Mouse (Mus musculus): ENCODE results near the gene Creb3. TPM values are rescaled to one million over a fixed set of nuclear protein-coding genes. Genes with fewer than 3 reads are reported as not detected.

The Creb3 gene
- total and polyA plus RNA-seq, 2 experiments from 2014 or later = 50.4 to 85.2 TPM

GRCm38 (mm10) chr4:43580721-43581120 lies 18.6 kb downstream of the Creb3 start:
- 95% methylated on average over 5 of the region's 5 CpGs for WGBS
- Histone ChIP-seq H3K9me3 (ENCODE audit: low read length) (no peaks in the 10 kb centered on the region), H3K4me1 (ENCODE audit: insufficient read depth, low read length) (peaks cover 24% of the 10 kb centered on the region), H3K9ac (replicated peaks; ENCODE audit: low read length, poor library complexity, severe bottlenecking) (no peak overlapping the region), H3K4me2 (ENCODE audit: low read depth, low read length, poor library complexity, severe bottlenecking) (no peak overlapping the region), H3K27me3 (ENCODE audit: insufficient read depth, low read length) (no peaks in the 10 kb centered on the region), H3K27ac (ENCODE audit: low read depth, low read length) (no peak overlapping the region), H3K4me3 (ENCODE audit: low read depth, low read length) (no peak overlapping the region), H3K36me3 (ENCODE audit: insufficient read depth, low read length) (peaks cover 35% of the 10 kb centered on the region)
- no peak for TF ChIP-seq CTCF (IDR thresholded peaks at IDR 0.05)
- DNase-seq (ENCODE audit: low spot score) (no peak), ATAC-seq (ENCODE audit: low FRiP score) (no peak)

- H3K36me3 ChIP-seq (ENCODE audit: insufficient read depth, low read length) = peaks cover 35% of the 10 kb centered on the region
- no peaks in the 10 kb centered on the region for H3K9me3 ChIP-seq (ENCODE audit: low read length)
- no peaks in the 10 kb centered on the region for H3K27me3 ChIP-seq (ENCODE audit: insufficient read depth, low read length)
- no peak overlapping the region for H3K9ac ChIP-seq (replicated peaks; ENCODE audit: low read length, poor library complexity, severe bottlenecking)
- H3K4me3 ChIP-seq (ENCODE audit: low read depth, low read length) = no peak overlapping the region
- peaks cover 21% of the 10 kb centered on the region for H3K4me1 ChIP-seq (ENCODE audit: insufficient read depth, low read length)
- no peak for ATAC-seq (ENCODE audit: low FRiP score)
- TF ChIP-seq CTCF (IDR thresholded peaks at IDR 0.05) = no peak
- DNase-seq (ENCODE audit: low spot score) = no peak
- no peak overlapping the region for H3K4me2 ChIP-seq (ENCODE audit: low read depth, low read length, poor library complexity, severe bottlenecking)
- H3K27ac ChIP-seq (ENCODE audit: low read depth, low read length) = no peak overlapping the region
- 96% methylated on average over 12 of the region's 12 CpGs for WGBS
Observed at GRCm38 (mm10) chr4:43581381-43581780, 19.2 kb downstream of the Creb3 start.

GRCm38 (mm10) chr4:43582241-43582640 lies 20.1 kb downstream of the Creb3 start:
- 89% methylated on average over 5 of the region's 5 CpGs for WGBS
- Histone ChIP-seq H3K4me1 (ENCODE audit: insufficient read depth, low read length) (peaks cover 12% of the 10 kb centered on the region), H3K9ac (replicated peaks; ENCODE audit: low read length, poor library complexity, severe bottlenecking) (no peak overlapping the region), H3K27me3 (ENCODE audit: insufficient read depth, low read length) (no peaks in the 10 kb centered on the region), H3K36me3 (ENCODE audit: insufficient read depth, low read length) (peaks cover 35% of the 10 kb centered on the region), H3K27ac (ENCODE audit: low read depth, low read length) (no peak overlapping the region), H3K4me3 (ENCODE audit: low read depth, low read length) (no peak overlapping the region), H3K4me2 (ENCODE audit: low read depth, low read length, poor library complexity, severe bottlenecking) (no peak overlapping the region), H3K9me3 (ENCODE audit: low read length) (no peaks in the 10 kb centered on the region)
- ATAC-seq (ENCODE audit: low FRiP score) (no peak), DNase-seq (ENCODE audit: low spot score) (no peak)
- TF ChIP-seq CTCF (IDR thresholded peaks at IDR 0.05) = no peak

GRCm38 (mm10) chr4:43583421-43583820 lies 21.3 kb downstream of the Creb3 start:
- H3K4me3 ChIP-seq (ENCODE audit: low read depth, low read length) = no peak overlapping the region
- H3K4me2 ChIP-seq (ENCODE audit: low read depth, low read length, poor library complexity, severe bottlenecking) = no peak overlapping the region
- WGBS = 71% methylated on average over 7 of the region's 7 CpGs
- peaks cover 7% of the 10 kb centered on the region; the same call in 1 of the 2 replicates for H3K4me1 ChIP-seq (ENCODE audit: insufficient read depth, low read length)
- no peak for ATAC-seq (ENCODE audit: low FRiP score)
- H3K9ac ChIP-seq (replicated peaks; ENCODE audit: low read length, poor library complexity, severe bottlenecking) = no peak overlapping the region
- peaks cover 35% of the 10 kb centered on the region for H3K36me3 ChIP-seq (ENCODE audit: insufficient read depth, low read length)
- no peaks in the 10 kb centered on the region for H3K27me3 ChIP-seq (ENCODE audit: insufficient read depth, low read length)
- H3K9me3 ChIP-seq (ENCODE audit: low read length) = no peaks in the 10 kb centered on the region
- H3K27ac ChIP-seq (ENCODE audit: low read depth, low read length) = no peak overlapping the region
- no peak for DNase-seq (ENCODE audit: low spot score)
- no peak for TF ChIP-seq CTCF (IDR thresholded peaks at IDR 0.05)

GRCm38 (mm10) chr4:43584444-43585416 lies 22.6 kb downstream of the Creb3 start, which contains the start of gene Msmp:
Gene Msmp (minus strand): TSS chr4:43584494.
- no peak for DNase-seq (ENCODE audit: low spot score)
- no peak within 1 kb of the TSS for H3K4me3 ChIP-seq (ENCODE audit: low read depth, low read length)
- no peak for TF ChIP-seq CTCF (IDR thresholded peaks at IDR 0.05)
- ATAC-seq (ENCODE audit: low FRiP score) = no peak
- H3K27me3 ChIP-seq (ENCODE audit: insufficient read depth, low read length) = no peaks in the 10 kb centered on the region
- 69% methylated on average over 12 of the region's 12 CpGs for WGBS
- H3K9ac ChIP-seq (replicated peaks; ENCODE audit: low read length, poor library complexity, severe bottlenecking) = no peak within 1 kb of the TSS
- H3K27ac ChIP-seq (ENCODE audit: low read depth, low read length) = no peak within 1 kb of the TSS
- H3K4me1 ChIP-seq (ENCODE audit: insufficient read depth, low read length) = peaks cover 3% of the 10 kb centered on the region; the same call in 1 of the 2 replicates
- H3K9me3 ChIP-seq (ENCODE audit: low read length) = no peaks in the 10 kb centered on the region
- peaks cover 35% of the 10 kb centered on the region for H3K36me3 ChIP-seq (ENCODE audit: insufficient read depth, low read length)
- H3K4me2 ChIP-seq (ENCODE audit: low read depth, low read length, poor library complexity, severe bottlenecking) = no peak within 1 kb of the TSS

- H3K9me3 ChIP-seq (ENCODE audit: low read length) = no peaks in the 10 kb centered on the region
- H3K27ac ChIP-seq (ENCODE audit: low read depth, low read length) = no peak overlapping the region
- no peak overlapping the region for H3K9ac ChIP-seq (replicated peaks; ENCODE audit: low read length, poor library complexity, severe bottlenecking)
- ATAC-seq (ENCODE audit: low FRiP score) (no peak), DNase-seq (ENCODE audit: low spot score) (no peak)
- H3K36me3 ChIP-seq (ENCODE audit: insufficient read depth, low read length) = peaks cover 35% of the 10 kb centered on the region
- no peaks in the 10 kb centered on the region for H3K27me3 ChIP-seq (ENCODE audit: insufficient read depth, low read length)
- 57% methylated on average over 9 of the region's 10 CpGs for WGBS
- no peak overlapping the region for H3K4me2 ChIP-seq (ENCODE audit: low read depth, low read length, poor library complexity, severe bottlenecking)
- H3K4me3 ChIP-seq (ENCODE audit: low read depth, low read length) = no peak overlapping the region
- no peaks in the 10 kb centered on the region for H3K4me1 ChIP-seq (ENCODE audit: insufficient read depth, low read length)
- TF ChIP-seq CTCF (IDR thresholded peaks at IDR 0.05) = no peak
Observed at GRCm38 (mm10) chr4:43585682-43586081, 23.6 kb downstream of the Creb3 start.

All from midbrain, postnatal 0 days (tissue).